Mouse (Mus musculus) olfactory bulb, adult 2 months (tissue): ENCODE results near the gene Slc25a41.

ENCODE experiments used
- CTCF ChIP-seq: fragments of 200-500 bp; IDR thresholded peaks from 2 replicates; pipeline ENCODE4 v1.5.1; 2012; ENCODE audit warnings: low read depth, mild to moderate bottlenecking, low read length, moderate library complexity; ENCODE audit not compliant: insufficient read depth
- POLR2A ChIP-seq: fragments of 200-500 bp; IDR thresholded peaks from 2 replicates; pipeline ENCODE4 v1.6.1; 2012; ENCODE audit warnings: mild to moderate bottlenecking, low read depth, low read length, moderate library complexity; ENCODE audit not compliant: insufficient read depth

GRCm38 (mm10) chr17:57085970-57086757 is 44.7 kb upstream of the Slc25a41 start:
- TF ChIP-seq POLR2A (no peak), CTCF (no peak)
